In the genomic region with DNA sequence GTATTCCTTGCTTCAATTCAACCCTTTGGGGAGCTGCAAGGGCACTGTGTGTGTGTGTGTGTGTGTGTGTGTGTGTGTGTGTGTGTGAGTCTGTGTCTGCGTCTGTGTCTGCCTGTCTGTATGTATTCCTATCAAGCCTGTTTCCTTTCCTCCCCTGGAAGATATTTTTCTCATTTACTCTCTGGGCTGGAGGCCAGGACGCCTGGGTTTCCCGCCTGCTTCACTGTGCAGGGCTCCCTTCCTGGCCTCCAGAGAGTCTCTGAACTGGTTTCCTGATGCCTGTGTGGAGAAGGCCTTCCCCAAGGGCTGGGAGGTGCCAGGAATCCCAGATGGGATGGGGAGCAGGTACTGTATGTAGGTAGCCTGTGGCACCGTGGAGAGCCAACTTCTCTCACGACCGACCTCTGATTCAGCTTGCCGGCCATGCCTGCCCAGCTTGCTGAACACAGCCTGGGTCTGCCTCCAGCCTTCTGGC, we compare ENCODE assay signal across 9 mouse cellular contexts. TPM values are rescaled to one million over a fixed set of nuclear protein-coding genes. Genes with fewer than 3 reads are reported as not detected.
DNase-seq lines count a peak whose midpoint lies in the region; ATAC-seq lines count a peak whose summit lies in the region.
"Had no signal": no experiment of that assay in that cellular context is flagged by ENCODE, and none has a peak within 500 bp of the region (broad histone marks: within the 10 kb centered on the region; RNA-seq: fewer than 3 reads in every experiment).

No protein-coding gene starts in this region.

- H3K27ac ChIP-seq in lung, embryonic 15.5 days = peak overlapping the region; percentile 95
- 0 out of 2 replicates have a peak overlapping the region, but pooled peaks have one; percentile 52 for H3K27ac ChIP-seq in hindbrain, embryonic 11.5 days (ENCODE audit: low read depth, low read length)
- peak overlapping the region; percentile 11; the same call in 1 of the 2 replicates for H3K27ac ChIP-seq in midbrain, embryonic 13.5 days

- peak overlapping the region; percentile 12; the same call in 1 of the 2 replicates for H3K4me3 ChIP-seq in lung, embryonic 15.5 days
- no peak overlapping the region for H3K4me3 ChIP-seq in hindbrain, embryonic 11.5 days (ENCODE audit: low read depth, low read length)
- H3K4me3 ChIP-seq in midbrain, embryonic 13.5 days (replicated peaks) = no peak overlapping the region

- peaks cover 98% of the 10 kb centered on the region for H3K4me1 ChIP-seq in lung, embryonic 15.5 days
- H3K4me1 ChIP-seq in hindbrain, embryonic 11.5 days (replicated peaks; ENCODE audit: control insufficient read depth, insufficient read depth, low read length) = peaks cover 46% of the 10 kb centered on the region
- H3K4me1 ChIP-seq in midbrain, embryonic 13.5 days (replicated peaks) = peaks cover 80% of the 10 kb centered on the region

- DNase-seq in lung, adult 18-20 months = no peak
- peak; percentile 80 to 82 for DNase-seq in cerebellum, postnatal 36 days
- no peak for DNase-seq in hindbrain, embryonic 11.5 days (ENCODE audit: low spot score)
- DNase-seq in left cerebral cortex, adult 8-10 months (ENCODE audit: low spot score in 2 of 2) = no peak
- no peak for DNase-seq in layer of hippocampus, postnatal 14 days (ENCODE audit: low spot score in 2 of 2)

- WGBS in lung, embryonic 15.5 days = 30% methylated on average over 7 of the region's 7 CpGs
- 58% methylated on average over 7 of the region's 7 CpGs for WGBS in hindbrain, embryonic 11.5 days
- WGBS in midbrain, embryonic 13.5 days = 66% methylated on average over 7 of the region's 7 CpGs

- H3K9ac ChIP-seq in lung, embryonic 15.5 days = 0 out of 2 replicates have a peak overlapping the region, but pooled peaks have one; percentile 18
- no peak overlapping the region; the same call in 1 of the 2 replicates for H3K9ac ChIP-seq in hindbrain, embryonic 11.5 days (ENCODE audit: low read depth, low read length)
- H3K9ac ChIP-seq in midbrain, embryonic 13.5 days (replicated peaks) = peak overlapping the region; percentile 61

- H3K4me2 ChIP-seq in lung, embryonic 15.5 days = peak overlapping the region; percentile 63
- peak overlapping the region; percentile 82; the same call in 1 of the 2 replicates for H3K4me2 ChIP-seq in hindbrain, embryonic 11.5 days (replicated peaks; ENCODE audit: low read depth, low read length)
- peak overlapping the region; percentile 75 for H3K4me2 ChIP-seq in midbrain, embryonic 13.5 days (replicated peaks)

- ATAC-seq in lung, embryonic 15.5 days (ENCODE audit: borderline replicate concordance, extremely low read depth, low FRiP score, low TSS enrichment) = no peak
- no peak for ATAC-seq in hindbrain, embryonic 11.5 days (ENCODE audit: low FRiP score)
- no peak for ATAC-seq in midbrain, embryonic 13.5 days
- ATAC-seq in granulocyte monocyte progenitor cell, adult 5-6 weeks (replicated peaks; ENCODE audit: poor library complexity, severe bottlenecking) = no peak

- H3K9me3 ChIP-seq in lung, embryonic 15.5 days = no peaks in the 10 kb centered on the region
- H3K9me3 ChIP-seq in hindbrain, embryonic 11.5 days (ENCODE audit: control insufficient read depth, low read length) = no peaks in the 10 kb centered on the region
- H3K9me3 ChIP-seq in midbrain, embryonic 13.5 days = no peaks in the 10 kb centered on the region

- H3K27me3 ChIP-seq in lung, embryonic 15.5 days = no peaks in the 10 kb centered on the region
- H3K27me3 ChIP-seq in hindbrain, embryonic 11.5 days (ENCODE audit: control insufficient read depth, insufficient read depth, low read length) = no peaks in the 10 kb centered on the region
- peaks cover 6% of the 10 kb centered on the region for H3K27me3 ChIP-seq in midbrain, embryonic 13.5 days

- no peaks in the 10 kb centered on the region for H3K36me3 ChIP-seq in lung, embryonic 15.5 days
- H3K36me3 ChIP-seq in hindbrain, embryonic 11.5 days (ENCODE audit: control insufficient read depth, insufficient read depth, low read length) = no peaks in the 10 kb centered on the region
- H3K36me3 ChIP-seq in midbrain, embryonic 13.5 days = no peaks in the 10 kb centered on the region

RNA-seq across cellular contexts. Expression of gene Rara, which starts 2.5 kb away (rescaled TPM):
- polyA plus RNA-seq in lung, embryonic 15.5 days (2015; fragmentation: Nextera tagmentation; extraction: Ambion mirVana) = 36.5 and 38.4 TPM in 2 replicates
- polyA plus RNA-seq in hindbrain, embryonic 11.5 days (2014; fragmentation: Nextera tagmentation; extraction: Ambion mirVana) = 48.3 and 51.2 TPM in 2 replicates
- 7.5 and 9.1 TPM in 2 replicates for polyA plus RNA-seq in midbrain, embryonic 13.5 days (2015; fragmentation: Nextera tagmentation; extraction: Ambion mirVana)
- 3.8 and 8.8 TPM in 2 replicates for total RNA-seq in granulocyte monocyte progenitor cell, adult 5-6 weeks (2014; fragmentation: Nextera tagmentation)
- total RNA-seq in granulocyte monocyte progenitor cell, adult 5-6 weeks (2017) = 1.9 and 3.1 TPM in 2 replicates
- total RNA-seq in left cerebral cortex, adult 8-10 months (2022) = 10 to 100 TPM; 11.1 to 11.7 (median 11.4) TPM
- total RNA-seq in layer of hippocampus, postnatal 14 days (2021) = 10 to 100 TPM; 20.2 to 20.3 TPM

RNA-seq across cellular contexts. Expression of gene Cdc6, which starts 22.6 kb away (rescaled TPM):
- polyA plus RNA-seq in lung, embryonic 15.5 days (2015; fragmentation: Nextera tagmentation; extraction: Ambion mirVana) = 41.3 and 42.5 TPM in 2 replicates
- polyA plus RNA-seq in hindbrain, embryonic 11.5 days (2014; fragmentation: Nextera tagmentation; extraction: Ambion mirVana) = 33.1 and 39.0 TPM in 2 replicates
- 10.6 and 11.3 TPM in 2 replicates for polyA plus RNA-seq in midbrain, embryonic 13.5 days (2015; fragmentation: Nextera tagmentation; extraction: Ambion mirVana)
- total RNA-seq in granulocyte monocyte progenitor cell, adult 5-6 weeks (2014; fragmentation: Nextera tagmentation) = 47.8 and 58.8 TPM in 2 replicates
- total RNA-seq in granulocyte monocyte progenitor cell, adult 5-6 weeks (2017) = 30.3 and 43.5 TPM in 2 replicates
- total RNA-seq in left cerebral cortex, adult 8-10 months (2022) = under 1 TPM; 0.15 to 0.91 (median 0.25) TPM
- total RNA-seq in layer of hippocampus, postnatal 14 days (2021) = under 1 TPM; 0.81 to 0.97 TPM

RNA-seq across cellular contexts. Expression of gene Gjd3, which starts 52.7 kb away (rescaled TPM):
- 0.20 and 0.61 TPM in 2 replicates for polyA plus RNA-seq in lung, embryonic 15.5 days (2015; fragmentation: Nextera tagmentation; extraction: Ambion mirVana)
- polyA plus RNA-seq in hindbrain, embryonic 11.5 days (2014; fragmentation: Nextera tagmentation; extraction: Ambion mirVana) = 0.28 and 0.74 TPM in 2 replicates
- polyA plus RNA-seq in midbrain, embryonic 13.5 days (2015; fragmentation: Nextera tagmentation; extraction: Ambion mirVana) = 0.58 and 0.99 TPM in 2 replicates
- total RNA-seq in granulocyte monocyte progenitor cell, adult 5-6 weeks (2014; fragmentation: Nextera tagmentation) = not detected in 2 replicates
- total RNA-seq in granulocyte monocyte progenitor cell, adult 5-6 weeks (2017) = 1.8 TPM in 1 of 2 replicates, not detected in the other
- 1 to 10 TPM; 1.2 to 1.8 (median 1.4) TPM for total RNA-seq in left cerebral cortex, adult 8-10 months (2022)
- total RNA-seq in layer of hippocampus, postnatal 14 days (2021) = 1 to 10 TPM; 2.2 TPM
- total RNA-seq: adrenal gland, adult 18-20 months had no signal

Comparison
In these comparisons a context has a peak if more than half of its experiments do, and no peak if none do; other contexts are left out.
1. H3K27ac ChIP-seq: peak in every context shown above with its lines; median percentile 95 in lung, embryonic 15.5 days; 52 in hindbrain, embryonic 11.5 days; 11 in midbrain, embryonic 13.5 days.
2. DNase-seq: peak in cerebellum, postnatal 36 days (2 of 2); none in lung, adult 18-20 months (0 of 2), hindbrain, embryonic 11.5 days (single experiment), left cerebral cortex, adult 8-10 months (0 of 2) and layer of hippocampus, postnatal 14 days (0 of 2).
3. RNA of gene Cdc6, which starts 22.6 kb away (total RNA-seq): 30.3 to 58.8 TPM in granulocyte monocyte progenitor cell, adult 5-6 weeks; 0.81 to 0.97 TPM in layer of hippocampus, postnatal 14 days and 0.15 to 0.91 TPM in left cerebral cortex, adult 8-10 months; every median in the first group is over 10 times any median in the second.
4. Peak in every context shown above with its lines, with median percentiles within 50 percentile points of each other: H3K4me2 ChIP-seq.